Mouse (Mus musculus) ES-Bruce4 (cell line): ENCODE measurements around the gene Srebf1. TPM values are rescaled to one million over a fixed set of nuclear protein-coding genes. Genes with fewer than 3 reads are reported as not detected.

Experiments used
- H3K27ac ChIP-seq: 2 replicates; pipeline ENCODE4 v1.5.1; 2012; ENCODE audit warnings: low read length, inconsistent platforms; ENCODE audit not compliant: insufficient read depth
- H3K27me3 ChIP-seq: 2 replicates; pipeline ENCODE4 v1.6.1; 2012; ENCODE audit warnings: mild to moderate bottlenecking, low read length, inconsistent platforms; ENCODE audit not compliant: control insufficient read depth, poor library complexity, insufficient read depth, severe bottlenecking
- H3K36me3 ChIP-seq: 2 replicates; pipeline ENCODE4 v1.6.1; 2012; ENCODE audit warnings: inconsistent platforms, mild to moderate bottlenecking, low read length, moderate library complexity; ENCODE audit not compliant: control insufficient read depth, poor library complexity, insufficient read depth, severe bottlenecking
- H3K4me1 ChIP-seq: one replicate; pipeline ENCODE4 v1.8.1; 2011; ENCODE audit warnings: low read length; ENCODE audit not compliant: control insufficient read depth, insufficient read depth
- H3K4me3 ChIP-seq: 2 replicates; pipeline ENCODE4 v1.5.1; 2011; ENCODE audit warnings: low read depth, mild to moderate bottlenecking, low read length
- H3K9ac ChIP-seq: 2 replicates; pipeline ENCODE4 v1.6.1; 2012; ENCODE audit warnings: low read depth, mild to moderate bottlenecking, inconsistent platforms; ENCODE audit not compliant: poor library complexity, severe bottlenecking
- H3K9me3 ChIP-seq: replicated peaks from 2 replicates; pipeline ENCODE4 v1.6.1; 2012; ENCODE audit warnings: mild to moderate bottlenecking, low read length, inconsistent platforms; ENCODE audit not compliant: control insufficient read depth, poor library complexity, insufficient read depth, severe bottlenecking
- CTCF ChIP-seq: IDR thresholded peaks from one replicate; pipeline ENCODE4 v1.8.1; 2011; ENCODE audit warnings: low read depth, low read length
- EP300 ChIP-seq: IDR thresholded peaks from 2 replicates; pipeline ENCODE4 v1.6.1; 2011; ENCODE audit warnings: low read depth, low read length; ENCODE audit not compliant: insufficient read depth
- POLR2A ChIP-seq: IDR thresholded peaks from one replicate; pipeline ENCODE4 v1.8.1; 2011; ENCODE audit warnings: low read length; ENCODE audit not compliant: insufficient read depth
- polyA plus RNA-seq: library from polyadenylated mRNA; stranded (reverse); fragments of >200 nt; gene quantifications from 2 replicates; pipeline ENCODE4 v1.2.4, GENCODE M21; 2011; ENCODE audit warnings: low read depth; ENCODE audit not compliant: missing spikeins, insufficient read depth, insufficient read length

Srebf1 gene
- polyA plus RNA-seq, 1 experiment: 68.6 TPM

- Histone ChIP-seq H3K4me3 (no peak overlapping the region), H3K9ac (no peak overlapping the region), H3K27me3 (no peaks in the 10 kb centered on the region), H3K4me1 (peaks cover 12% of the 10 kb centered on the region), H3K36me3 (no peaks in the 10 kb centered on the region), H3K9me3 (no peaks in the 10 kb centered on the region), H3K27ac (no peak overlapping the region)
- TF ChIP-seq CTCF (no peak), POLR2A (no peak), EP300 (no peak)
Observed at GRCm38 (mm10) chr11:60172074-60172473, 50.3 kb downstream of the Srebf1 start.

- TF ChIP-seq CTCF: no peak
- TF ChIP-seq EP300: no peak
- no peak for TF ChIP-seq POLR2A
- H3K9ac ChIP-seq: no peak overlapping the region
- H3K9me3 ChIP-seq: no peaks in the 10 kb centered on the region
- H3K4me3 ChIP-seq: no peak overlapping the region
- H3K27me3 ChIP-seq: no peaks in the 10 kb centered on the region
- H3K27ac ChIP-seq: no peak overlapping the region
- peaks cover 12% of the 10 kb centered on the region for H3K4me1 ChIP-seq
- H3K36me3 ChIP-seq: no peaks in the 10 kb centered on the region
Observed at GRCm38 (mm10) chr11:60168780-60169179, 53.6 kb downstream of the Srebf1 start.

GRCm38 (mm10) chr11:60165076-60165475 lies 57.3 kb downstream of the Srebf1 start:
- Histone ChIP-seq H3K36me3 (no peaks in the 10 kb centered on the region), H3K9ac (no peak overlapping the region), H3K9me3 (no peaks in the 10 kb centered on the region), H3K4me3 (no peak overlapping the region), H3K27me3 (no peaks in the 10 kb centered on the region), H3K4me1 (peaks cover 21% of the 10 kb centered on the region), H3K27ac (no peak overlapping the region)
- TF ChIP-seq EP300 (no peak), POLR2A (no peak), CTCF (no peak)

- TF ChIP-seq CTCF: no peak
- TF ChIP-seq EP300: no peak
- TF ChIP-seq POLR2A: no peak
- H3K9ac ChIP-seq: no peak overlapping the region
- no peaks in the 10 kb centered on the region for H3K36me3 ChIP-seq
- no peaks in the 10 kb centered on the region for H3K9me3 ChIP-seq
- no peak overlapping the region for H3K4me3 ChIP-seq
- no peaks in the 10 kb centered on the region for H3K27me3 ChIP-seq
- no peak overlapping the region for H3K27ac ChIP-seq
- H3K4me1 ChIP-seq: peaks cover 21% of the 10 kb centered on the region
Observed at GRCm38 (mm10) chr11:60164450-60164849, 57.9 kb downstream of the Srebf1 start.

- Histone ChIP-seq H3K27ac (no peak overlapping the region), H3K4me1 (peaks cover 15% of the 10 kb centered on the region), H3K9me3 (no peaks in the 10 kb centered on the region), H3K36me3 (no peaks in the 10 kb centered on the region), H3K27me3 (no peaks in the 10 kb centered on the region), H3K9ac (no peak overlapping the region), H3K4me3 (no peak overlapping the region)
- TF ChIP-seq POLR2A (no peak), EP300 (peak; percentile 57; the same call in 1 of the 2 replicates), CTCF (no peak)
Observed at GRCm38 (mm10) chr11:60163362-60163761, 59.0 kb downstream of the Srebf1 start.

GRCm38 (mm10) chr11:60162547-60162946 lies 59.8 kb downstream of the Srebf1 start:
- H3K36me3 ChIP-seq: no peaks in the 10 kb centered on the region
- peaks cover 11% of the 10 kb centered on the region for H3K4me1 ChIP-seq
- TF ChIP-seq POLR2A (no peak), EP300 (no peak), CTCF (no peak)

More at GRCm38 (mm10) chr11:60162547-60162946, 59.8 kb downstream of the Srebf1 start:
- H3K27ac ChIP-seq: no peak overlapping the region
- H3K4me3 ChIP-seq: no peak overlapping the region
- H3K27me3 ChIP-seq: no peaks in the 10 kb centered on the region
- H3K9ac ChIP-seq: no peak overlapping the region
- H3K9me3 ChIP-seq: no peaks in the 10 kb centered on the region
